Mouse (Mus musculus) midbrain, embryonic 16.5 days (tissue): ENCODE results near the gene Ddx10. TPM values are rescaled to one million over a fixed set of nuclear protein-coding genes. Genes with fewer than 3 reads are reported as not detected.

Source experiments
- ATAC-seq: fragments of 200-750 bp; cut with Nextera tagmentation; 2 replicates; pipeline ENCODE4 v1.8.0; 2017; ENCODE audit warnings: moderate TSS enrichment
- H3K27ac ChIP-seq: fragments of 300-500 bp; sonication (generic); 2 replicates; pipeline ENCODE4 v1.5.1; 2014; ENCODE audit warnings: mild to moderate bottlenecking, low read length, mixed read lengths
- H3K27me3 ChIP-seq: fragments of 300-500 bp; sonication (generic); 2 replicates; pipeline ENCODE4 v1.6.1; 2014; ENCODE audit warnings: low read depth, low read length, mixed read lengths; ENCODE audit not compliant: control insufficient read depth, insufficient read depth
- H3K36me3 ChIP-seq: fragments of 300-500 bp; sonication (generic); 2 replicates; pipeline ENCODE4 v1.6.1; 2014; ENCODE audit warnings: mild to moderate bottlenecking, low read length, moderate library complexity, mixed read lengths; ENCODE audit not compliant: control insufficient read depth, insufficient read depth
- H3K4me1 ChIP-seq: fragments of 300-500 bp; sonication (generic); 2 replicates; pipeline ENCODE4 v1.6.1; 2014; ENCODE audit warnings: mild to moderate bottlenecking, low read length, mixed read lengths; ENCODE audit not compliant: control insufficient read depth, insufficient read depth
- H3K4me2 ChIP-seq: fragments of 300-500 bp; sonication (generic); 2 replicates; pipeline ENCODE4 v1.6.1; 2014; ENCODE audit warnings: mild to moderate bottlenecking, low read length, mixed read lengths
- H3K4me3 ChIP-seq: fragments of 300-500 bp; sonication (generic); 2 replicates; pipeline ENCODE4 v1.5.1; 2014; ENCODE audit warnings: low read depth, mild to moderate bottlenecking, low read length, moderate library complexity, mixed read lengths
- H3K9ac ChIP-seq: fragments of 300-500 bp; sonication (generic); 2 replicates; pipeline ENCODE4 v1.6.1; 2014; ENCODE audit warnings: low read depth, low read length, mixed read lengths
- H3K9me3 ChIP-seq: fragments of 300-500 bp; sonication (generic); replicated peaks from 2 replicates; pipeline ENCODE4 v1.6.1; 2014; ENCODE audit warnings: mild to moderate bottlenecking, low read length, mixed read lengths; ENCODE audit not compliant: control insufficient read depth, poor library complexity, severe bottlenecking
- WGBS: fragments of 180-500 bp; shearing (Covaris S2); extraction: QIAGEN DNeasy Blood & Tissue Kit; methylation state at CpG from one replicate; pipeline ENCODE4 v1.1.7; 2014; 5-methylcytosine and 5-hydroxymethylcytosine counted together
- polyA plus RNA-seq: library from polyadenylated mRNA; unstranded; fragments of >200 nt; fragmentation: Nextera tagmentation; extraction: Ambion mirVana; gene quantifications from 2 replicates; pipeline ENCODE4 v1.2.1, GENCODE M21; 2015

Gene Ddx10
- polyA plus RNA-seq = 24.8 and 25.6 TPM in 2 replicates

- Histone ChIP-seq H3K27ac (peak within 1 kb of the TSS; percentile 44; the same call in 1 of the 2 replicates), H3K4me2 (peak within 1 kb of the TSS; percentile 89)
Observed at GRCm38 (mm10) chr9:53247953-53248397, at the start of gene Ddx10. TSS of gene Ddx10 (minus strand) at chr9:53248053.

GRCm38 (mm10) chr9:53292833-53293232, 45.0 kb upstream of the Ddx10 start:
- Histone ChIP-seq H3K27me3 (no peaks in the 10 kb centered on the region), H3K27ac (no peak overlapping the region), H3K36me3 (no peaks in the 10 kb centered on the region), H3K9me3 (no peaks in the 10 kb centered on the region), H3K4me1 (no peaks in the 10 kb centered on the region), H3K4me3 (no peak overlapping the region), H3K9ac (no peak overlapping the region), H3K4me2 (no peak overlapping the region)
- no peak for ATAC-seq

More at GRCm38 (mm10) chr9:53247953-53248397, at the start of gene Ddx10:
- H3K9ac ChIP-seq = peak within 1 kb of the TSS; percentile 80
- under 1% methylated on average over 35 of the region's 35 CpGs for WGBS
- no peaks in the 10 kb centered on the region for H3K27me3 ChIP-seq
- H3K9me3 ChIP-seq = no peaks in the 10 kb centered on the region
- H3K4me3 ChIP-seq = peak within 1 kb of the TSS; percentile 77
- peak; percentile 100 for ATAC-seq
- no peaks in the 10 kb centered on the region for H3K36me3 ChIP-seq
- peaks cover 18% of the 10 kb centered on the region for H3K4me1 ChIP-seq

GRCm38 (mm10) chr9:53290006-53290405, 42.2 kb upstream of the Ddx10 start:
- H3K27me3 ChIP-seq = no peaks in the 10 kb centered on the region

GRCm38 (mm10) chr9:53286793-53287192, 38.9 kb upstream of the Ddx10 start:
- H3K27ac ChIP-seq = no peak overlapping the region
- WGBS = 86% methylated on average over 6 of the region's 6 CpGs
- H3K27me3 ChIP-seq = no peaks in the 10 kb centered on the region
- H3K4me2 ChIP-seq = no peak overlapping the region
- no peaks in the 10 kb centered on the region for H3K4me1 ChIP-seq
- H3K36me3 ChIP-seq = no peaks in the 10 kb centered on the region
- H3K9me3 ChIP-seq = no peaks in the 10 kb centered on the region
- no peak overlapping the region for H3K9ac ChIP-seq
- ATAC-seq = no peak
- no peak overlapping the region for H3K4me3 ChIP-seq

More at GRCm38 (mm10) chr9:53290006-53290405, 42.2 kb upstream of the Ddx10 start:
- no peak overlapping the region for H3K4me2 ChIP-seq
- H3K4me3 ChIP-seq = no peak overlapping the region
- ATAC-seq = no peak
- no peaks in the 10 kb centered on the region for H3K36me3 ChIP-seq
- H3K27ac ChIP-seq = no peak overlapping the region
- no peak overlapping the region for H3K9ac ChIP-seq
- no peaks in the 10 kb centered on the region for H3K9me3 ChIP-seq
- 94% methylated on average over 3 of the region's 3 CpGs for WGBS
- no peaks in the 10 kb centered on the region for H3K4me1 ChIP-seq

- Histone ChIP-seq H3K4me2 (no peak overlapping the region), H3K27ac (no peak overlapping the region), H3K9me3 (no peaks in the 10 kb centered on the region), H3K4me1 (no peaks in the 10 kb centered on the region), H3K4me3 (no peak overlapping the region), H3K27me3 (no peaks in the 10 kb centered on the region), H3K9ac (no peak overlapping the region), H3K36me3 (no peaks in the 10 kb centered on the region)
- 99% methylated on average over 2 of the region's 2 CpGs for WGBS
- ATAC-seq = no peak
Observed at GRCm38 (mm10) chr9:53278997-53279396, 31.1 kb upstream of the Ddx10 start.

- H3K4me2 ChIP-seq = no peak overlapping the region
- no peaks in the 10 kb centered on the region for H3K9me3 ChIP-seq
- H3K4me1 ChIP-seq = no peaks in the 10 kb centered on the region
- ATAC-seq = no peak
- H3K36me3 ChIP-seq = no peaks in the 10 kb centered on the region
- 81% methylated on average over 1 of the region's 1 CpGs for WGBS
- no peaks in the 10 kb centered on the region for H3K27me3 ChIP-seq
- no peak overlapping the region for H3K4me3 ChIP-seq
- H3K9ac ChIP-seq = no peak overlapping the region
- no peak overlapping the region for H3K27ac ChIP-seq
Observed at GRCm38 (mm10) chr9:53276381-53276780, 28.5 kb upstream of the Ddx10 start.

- H3K4me1 ChIP-seq = no peaks in the 10 kb centered on the region
- no peaks in the 10 kb centered on the region for H3K27me3 ChIP-seq
- H3K36me3 ChIP-seq = no peaks in the 10 kb centered on the region
- no peak overlapping the region for H3K4me2 ChIP-seq
- no peak for ATAC-seq
- no peak overlapping the region for H3K9ac ChIP-seq
- no peak overlapping the region for H3K27ac ChIP-seq
- WGBS = 66% methylated on average over 4 of the region's 4 CpGs
- H3K4me3 ChIP-seq = no peak overlapping the region
- H3K9me3 ChIP-seq = no peaks in the 10 kb centered on the region
Observed at GRCm38 (mm10) chr9:53272714-53273113, 24.9 kb upstream of the Ddx10 start.

- Histone ChIP-seq H3K27me3 (no peaks in the 10 kb centered on the region), H3K27ac (no peak overlapping the region), H3K4me1 (no peaks in the 10 kb centered on the region), H3K4me2 (no peak overlapping the region), H3K36me3 (no peaks in the 10 kb centered on the region), H3K9me3 (no peaks in the 10 kb centered on the region), H3K4me3 (no peak overlapping the region), H3K9ac (no peak overlapping the region)
- WGBS = 54% methylated on average over 5 of the region's 5 CpGs
- no peak for ATAC-seq
Observed at GRCm38 (mm10) chr9:53272207-53272606, 24.4 kb upstream of the Ddx10 start.

- Histone ChIP-seq H3K27me3 (no peaks in the 10 kb centered on the region), H3K36me3 (no peaks in the 10 kb centered on the region), H3K4me2 (no peak overlapping the region), H3K4me3 (no peak overlapping the region), H3K27ac (no peak overlapping the region), H3K9me3 (no peaks in the 10 kb centered on the region), H3K4me1 (no peaks in the 10 kb centered on the region), H3K9ac (no peak overlapping the region)
- no peak for ATAC-seq
- WGBS = 79% methylated on average over 5 of the region's 5 CpGs
Observed at GRCm38 (mm10) chr9:53271281-53272022, 23.6 kb upstream of the Ddx10 start.
